Mouse (Mus musculus): Measurements from ENCODE around the gene Wfikkn1. TPM values are rescaled to one million over a fixed set of nuclear protein-coding genes. Genes with fewer than 3 reads are reported as not detected.

Wfikkn1 gene
- polyA plus RNA-seq, 1 experiment from 2014 or later = 0.56 TPM

DNA sequence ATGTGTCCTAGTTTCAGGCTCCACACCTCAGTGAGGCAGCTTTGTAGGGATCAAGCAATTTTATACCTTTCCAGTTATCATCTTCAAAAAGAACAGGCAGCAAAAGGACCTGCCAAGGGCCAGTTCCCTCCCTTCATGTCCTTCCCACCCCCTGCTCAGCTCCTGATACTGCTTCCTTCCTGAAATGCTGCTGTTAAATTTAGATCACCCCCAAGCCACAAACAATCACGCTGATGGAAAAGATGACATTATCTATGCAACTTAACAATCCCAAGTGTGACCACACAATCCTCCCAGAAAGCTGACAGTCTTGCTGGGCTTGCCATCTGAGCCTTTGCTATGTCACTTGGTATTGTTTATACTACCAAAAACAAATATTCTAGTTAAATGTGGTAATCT is 33.2 kb upstream of the Wfikkn1 start:
- no peaks in the 10 kb centered on the region for H3K9me3 ChIP-seq (replicated peaks; ENCODE audit: control insufficient read depth, low read length)
- WGBS = 56% methylated on average over 1 of the region's 1 CpGs
- H3K27me3 ChIP-seq (ENCODE audit: control insufficient read depth, insufficient read depth, low read length) = no peaks in the 10 kb centered on the region
- H3K4me2 ChIP-seq (ENCODE audit: low read depth, low read length) = no peak overlapping the region
- no peak for ATAC-seq (ENCODE audit: insufficient read depth, low FRiP score)
- peak overlapping the region; percentile 0; the same call in 1 of the 2 replicates for H3K27ac ChIP-seq (ENCODE audit: low read length)
- H3K4me3 ChIP-seq (replicated peaks; ENCODE audit: low read length) = no peak overlapping the region
- H3K4me1 ChIP-seq (ENCODE audit: control insufficient read depth, insufficient read depth, low read length) = peaks cover 22% of the 10 kb centered on the region
- no peaks in the 10 kb centered on the region for H3K36me3 ChIP-seq (ENCODE audit: control insufficient read depth, insufficient read depth, low read length)
- H3K9ac ChIP-seq (ENCODE audit: low read length) = no peak overlapping the region

DNA sequence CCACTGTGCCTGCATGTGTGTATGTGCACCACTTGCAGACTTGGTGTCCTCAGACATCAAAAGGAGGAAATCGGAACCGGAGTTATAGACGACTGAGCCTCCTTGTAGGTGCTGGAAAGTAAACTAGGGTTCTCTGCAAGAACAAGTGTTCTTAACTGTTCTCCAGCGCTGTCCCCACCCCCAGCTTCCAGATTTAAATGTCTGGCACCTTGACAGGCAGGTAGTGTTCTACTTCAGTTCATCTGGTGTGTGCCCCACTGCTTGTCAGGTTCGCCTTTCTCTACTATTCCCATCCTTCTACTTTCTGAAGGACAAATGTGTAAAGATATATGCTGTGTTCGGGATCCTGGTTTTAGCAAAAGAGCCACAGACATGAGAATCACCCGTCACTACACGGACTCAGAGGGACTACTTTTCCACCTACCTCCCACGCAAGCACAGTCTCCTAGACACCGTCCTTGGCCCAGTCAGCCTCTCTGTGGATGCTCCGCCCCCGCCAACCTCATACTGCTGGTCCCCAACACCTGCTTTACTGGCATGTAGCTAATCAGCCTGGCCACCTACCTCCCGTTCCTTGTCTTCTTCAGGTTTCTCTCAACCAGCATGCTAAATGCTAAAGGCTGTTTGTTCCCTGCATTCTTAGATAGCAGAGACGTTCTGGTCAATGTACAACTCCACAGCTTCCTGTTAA is 32.7 kb upstream of the Wfikkn1 start:
- no peak for ATAC-seq (ENCODE audit: insufficient read depth, low FRiP score)
- Histone ChIP-seq H3K4me1 (ENCODE audit: control insufficient read depth, insufficient read depth, low read length) (peaks cover 17% of the 10 kb centered on the region), H3K27me3 (ENCODE audit: control insufficient read depth, insufficient read depth, low read length) (no peaks in the 10 kb centered on the region), H3K4me3 (replicated peaks; ENCODE audit: low read length) (no peak overlapping the region), H3K36me3 (ENCODE audit: control insufficient read depth, insufficient read depth, low read length) (no peaks in the 10 kb centered on the region), H3K9me3 (replicated peaks; ENCODE audit: control insufficient read depth, low read length) (no peaks in the 10 kb centered on the region), H3K4me2 (ENCODE audit: low read depth, low read length) (no peak overlapping the region), H3K9ac (ENCODE audit: low read length) (no peak overlapping the region), H3K27ac (ENCODE audit: low read length) (peak overlapping the region; percentile 0; the same call in 1 of the 2 replicates)
- WGBS = 78% methylated on average over 14 of the region's 14 CpGs

DNA sequence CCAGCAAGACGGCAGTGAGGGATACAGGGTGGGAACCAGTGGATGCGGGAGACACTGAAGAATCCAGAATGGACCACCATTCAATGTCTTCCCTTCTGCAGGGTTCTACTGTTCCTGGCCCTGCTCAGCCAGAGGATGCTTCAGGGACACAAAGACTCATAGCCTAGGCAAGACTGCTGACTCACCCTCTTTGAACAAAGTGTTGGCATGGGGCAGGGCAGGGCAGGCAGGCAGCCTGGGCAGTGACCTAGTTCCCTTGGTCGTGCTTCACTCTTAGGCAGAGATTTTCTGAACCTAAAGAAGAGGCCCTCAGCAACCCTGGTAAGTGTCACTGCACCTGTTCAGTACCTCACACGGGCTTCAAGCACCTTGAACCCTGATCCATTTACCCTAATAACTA is 31.2 kb upstream of the Wfikkn1 start:
- H3K4me3 ChIP-seq (replicated peaks; ENCODE audit: low read length) = no peak overlapping the region
- no peak overlapping the region for H3K4me2 ChIP-seq (ENCODE audit: low read depth, low read length)
- H3K27ac ChIP-seq (ENCODE audit: low read length) = no peak overlapping the region
- no peaks in the 10 kb centered on the region for H3K27me3 ChIP-seq (ENCODE audit: control insufficient read depth, insufficient read depth, low read length)
- H3K9me3 ChIP-seq (replicated peaks; ENCODE audit: control insufficient read depth, low read length) = no peaks in the 10 kb centered on the region
- H3K4me1 ChIP-seq (ENCODE audit: control insufficient read depth, insufficient read depth, low read length) = peaks cover 7% of the 10 kb centered on the region
- H3K9ac ChIP-seq (ENCODE audit: low read length) = no peak overlapping the region
- no peaks in the 10 kb centered on the region for H3K36me3 ChIP-seq (ENCODE audit: control insufficient read depth, insufficient read depth, low read length)
- no peak for ATAC-seq (ENCODE audit: insufficient read depth, low FRiP score)
- WGBS = 84% methylated on average over 4 of the region's 4 CpGs

DNA sequence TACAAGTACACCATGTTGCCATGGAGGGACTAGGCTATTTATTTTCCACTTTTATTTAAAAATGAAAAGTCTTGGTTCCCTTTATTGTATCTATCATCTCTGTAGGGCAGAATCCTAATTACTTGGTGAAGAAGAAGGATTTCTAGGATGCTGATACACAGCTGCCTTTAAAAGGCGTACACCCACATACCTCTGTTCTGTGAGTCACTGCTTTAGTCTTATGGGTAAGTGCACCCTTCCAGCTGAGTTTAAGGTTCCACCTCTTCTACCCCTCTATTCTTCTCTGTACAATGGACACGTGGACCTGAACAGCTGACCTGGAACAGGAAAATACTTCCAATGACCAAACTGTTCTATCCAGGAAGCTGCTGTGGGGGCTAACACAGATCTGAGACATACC is 27.0 kb upstream of the Wfikkn1 start:
- H3K27ac ChIP-seq (ENCODE audit: low read length) = no peak overlapping the region
- no peak overlapping the region for H3K9ac ChIP-seq (ENCODE audit: low read length)
- no peaks in the 10 kb centered on the region for H3K4me1 ChIP-seq (ENCODE audit: control insufficient read depth, insufficient read depth, low read length)
- H3K4me2 ChIP-seq (ENCODE audit: low read depth, low read length) = no peak overlapping the region
- H3K36me3 ChIP-seq (ENCODE audit: control insufficient read depth, insufficient read depth, low read length) = no peaks in the 10 kb centered on the region
- ATAC-seq (ENCODE audit: insufficient read depth, low FRiP score) = no peak
- H3K27me3 ChIP-seq (ENCODE audit: control insufficient read depth, insufficient read depth, low read length) = no peaks in the 10 kb centered on the region
- no peak overlapping the region for H3K4me3 ChIP-seq (replicated peaks; ENCODE audit: low read length)
- no peaks in the 10 kb centered on the region for H3K9me3 ChIP-seq (replicated peaks; ENCODE audit: control insufficient read depth, low read length)
- WGBS = 87% methylated on average over 2 of the region's 2 CpGs

DNA sequence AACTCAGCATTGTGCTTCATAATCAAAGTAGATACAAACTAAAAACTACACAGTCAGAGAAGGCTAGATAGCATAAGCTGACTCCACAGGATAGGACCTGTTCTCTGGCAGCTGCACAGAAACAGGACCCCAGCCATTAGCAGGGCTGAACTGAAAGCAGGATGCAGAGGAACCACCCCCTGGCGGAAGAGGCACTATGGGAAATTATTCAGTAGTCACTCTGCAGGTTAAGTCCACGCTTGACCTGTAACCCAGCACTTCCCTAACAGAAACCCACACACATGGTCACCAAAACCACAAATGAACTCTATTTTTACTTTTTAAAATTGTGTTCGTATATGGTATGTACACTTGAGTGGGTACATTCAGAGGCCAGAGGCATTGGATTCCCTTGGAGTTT is 22.4 kb upstream of the Wfikkn1 start:
- ATAC-seq (ENCODE audit: insufficient read depth, low FRiP score) = no peak
- WGBS = 78% methylated on average over 3 of the region's 3 CpGs

DNA sequence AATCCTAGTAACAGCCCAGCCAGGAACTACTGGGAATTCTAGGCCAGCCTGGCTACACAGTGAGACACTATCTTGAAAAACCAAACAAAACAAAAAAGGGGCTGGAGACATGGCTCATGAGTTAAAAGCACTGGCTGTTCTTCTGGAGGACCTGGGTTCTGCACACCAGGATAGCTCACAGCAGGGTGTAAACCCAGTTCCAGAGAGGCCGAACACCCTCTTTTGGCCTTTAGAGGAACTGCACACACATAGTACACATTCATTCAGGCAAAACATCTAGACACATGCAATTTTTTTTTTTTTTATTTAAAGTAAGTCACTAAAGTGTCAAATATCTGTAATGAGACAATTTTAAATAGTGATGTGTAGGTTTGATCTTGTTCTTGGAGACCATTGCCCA is 19.5 kb upstream of the Wfikkn1 start:
- H3K27me3 ChIP-seq (ENCODE audit: control insufficient read depth, insufficient read depth, low read length) = no peaks in the 10 kb centered on the region
- 0 out of 2 replicates have a peak, but pooled peaks cover 8% of the 10 kb centered on the region for H3K36me3 ChIP-seq (ENCODE audit: control insufficient read depth, insufficient read depth, low read length)
- H3K27ac ChIP-seq (ENCODE audit: low read length) = no peak overlapping the region
- no peak overlapping the region for H3K4me3 ChIP-seq (replicated peaks; ENCODE audit: low read length)
- 97% methylated on average over 1 of the region's 1 CpGs for WGBS
- H3K4me2 ChIP-seq (ENCODE audit: low read depth, low read length) = no peak overlapping the region
- H3K9me3 ChIP-seq (replicated peaks; ENCODE audit: control insufficient read depth, low read length) = no peaks in the 10 kb centered on the region
- H3K9ac ChIP-seq (ENCODE audit: low read length) = no peak overlapping the region
- ATAC-seq (ENCODE audit: insufficient read depth, low FRiP score) = no peak
- no peaks in the 10 kb centered on the region for H3K4me1 ChIP-seq (ENCODE audit: control insufficient read depth, insufficient read depth, low read length)

More for the DNA sequence above, 22.4 kb upstream of the Wfikkn1 start:
- Histone ChIP-seq H3K9me3 (replicated peaks; ENCODE audit: control insufficient read depth, low read length) (no peaks in the 10 kb centered on the region), H3K27ac (ENCODE audit: low read length) (no peak overlapping the region), H3K27me3 (ENCODE audit: control insufficient read depth, insufficient read depth, low read length) (no peaks in the 10 kb centered on the region), H3K4me3 (replicated peaks; ENCODE audit: low read length) (no peak overlapping the region), H3K9ac (ENCODE audit: low read length) (no peak overlapping the region), H3K36me3 (ENCODE audit: control insufficient read depth, insufficient read depth, low read length) (0 out of 2 replicates have a peak, but pooled peaks cover 8% of the 10 kb centered on the region), H3K4me1 (ENCODE audit: control insufficient read depth, insufficient read depth, low read length) (no peaks in the 10 kb centered on the region), H3K4me2 (ENCODE audit: low read depth, low read length) (no peak overlapping the region)

DNA sequence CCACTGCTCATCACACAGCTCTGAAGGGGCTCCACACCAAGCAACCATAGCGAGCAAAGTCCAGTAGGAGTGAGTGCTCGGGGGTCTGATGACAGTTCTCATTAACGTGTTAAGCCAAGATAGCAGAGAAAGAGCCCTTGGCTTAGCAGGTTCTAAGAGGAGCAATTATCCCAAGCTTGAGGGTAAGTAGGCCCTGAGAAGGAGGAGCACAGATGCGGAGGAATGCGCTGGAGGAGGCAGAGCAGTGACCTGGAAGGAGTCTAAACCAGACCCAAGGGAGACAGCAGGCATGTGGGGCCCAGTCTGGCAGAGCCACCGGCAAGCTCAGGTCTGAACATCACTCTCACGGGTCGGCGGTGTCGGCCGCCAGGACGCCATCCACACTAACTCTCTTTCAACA is 15.2 kb upstream of the Wfikkn1 start:
- H3K27ac ChIP-seq (ENCODE audit: low read length) = no peak overlapping the region
- ATAC-seq (ENCODE audit: insufficient read depth, low FRiP score) = no peak
- H3K4me3 ChIP-seq (replicated peaks; ENCODE audit: low read length) = no peak overlapping the region
- 0 out of 2 replicates have a peak, but pooled peaks cover 7% of the 10 kb centered on the region for H3K36me3 ChIP-seq (ENCODE audit: control insufficient read depth, insufficient read depth, low read length)
- 71% methylated on average over 12 of the region's 12 CpGs for WGBS
- no peak overlapping the region for H3K4me2 ChIP-seq (ENCODE audit: low read depth, low read length)
- H3K9me3 ChIP-seq (replicated peaks; ENCODE audit: control insufficient read depth, low read length) = no peaks in the 10 kb centered on the region
- no peak overlapping the region for H3K9ac ChIP-seq (ENCODE audit: low read length)
- no peaks in the 10 kb centered on the region for H3K4me1 ChIP-seq (ENCODE audit: control insufficient read depth, insufficient read depth, low read length)
- H3K27me3 ChIP-seq (ENCODE audit: control insufficient read depth, insufficient read depth, low read length) = no peaks in the 10 kb centered on the region

DNA sequence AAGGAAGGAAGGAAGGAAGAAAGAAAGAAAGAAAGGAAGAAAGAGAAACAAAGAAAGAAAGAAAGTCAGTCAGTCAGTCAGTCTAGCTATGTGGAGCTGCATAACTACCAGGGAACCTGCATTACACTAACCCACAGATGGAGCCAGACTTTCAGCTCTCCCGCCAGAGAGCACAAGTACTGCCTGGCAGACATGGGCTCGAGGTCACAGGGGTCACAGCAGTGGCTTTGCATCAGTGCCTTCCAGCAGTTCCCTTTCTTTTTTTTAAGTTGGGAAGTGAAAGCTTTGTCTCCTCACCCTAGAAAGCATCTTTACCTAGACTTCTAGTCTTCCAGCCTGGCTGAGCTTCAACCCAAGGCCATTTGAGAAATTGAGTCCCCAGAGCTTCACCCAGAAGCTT is 14.8 kb upstream of the Wfikkn1 start:
- ATAC-seq (ENCODE audit: insufficient read depth, low FRiP score) = no peak
- Histone ChIP-seq H3K9ac (ENCODE audit: low read length) (no peak overlapping the region), H3K4me1 (ENCODE audit: control insufficient read depth, insufficient read depth, low read length) (no peaks in the 10 kb centered on the region), H3K27me3 (ENCODE audit: control insufficient read depth, insufficient read depth, low read length) (no peaks in the 10 kb centered on the region), H3K4me2 (ENCODE audit: low read depth, low read length) (no peak overlapping the region), H3K27ac (ENCODE audit: low read length) (no peak overlapping the region), H3K9me3 (replicated peaks; ENCODE audit: control insufficient read depth, low read length) (no peaks in the 10 kb centered on the region), H3K36me3 (ENCODE audit: control insufficient read depth, insufficient read depth, low read length) (0 out of 2 replicates have a peak, but pooled peaks cover 2% of the 10 kb centered on the region), H3K4me3 (replicated peaks; ENCODE audit: low read length) (no peak overlapping the region)
- WGBS = 52% methylated on average over 2 of the region's 2 CpGs

DNA sequence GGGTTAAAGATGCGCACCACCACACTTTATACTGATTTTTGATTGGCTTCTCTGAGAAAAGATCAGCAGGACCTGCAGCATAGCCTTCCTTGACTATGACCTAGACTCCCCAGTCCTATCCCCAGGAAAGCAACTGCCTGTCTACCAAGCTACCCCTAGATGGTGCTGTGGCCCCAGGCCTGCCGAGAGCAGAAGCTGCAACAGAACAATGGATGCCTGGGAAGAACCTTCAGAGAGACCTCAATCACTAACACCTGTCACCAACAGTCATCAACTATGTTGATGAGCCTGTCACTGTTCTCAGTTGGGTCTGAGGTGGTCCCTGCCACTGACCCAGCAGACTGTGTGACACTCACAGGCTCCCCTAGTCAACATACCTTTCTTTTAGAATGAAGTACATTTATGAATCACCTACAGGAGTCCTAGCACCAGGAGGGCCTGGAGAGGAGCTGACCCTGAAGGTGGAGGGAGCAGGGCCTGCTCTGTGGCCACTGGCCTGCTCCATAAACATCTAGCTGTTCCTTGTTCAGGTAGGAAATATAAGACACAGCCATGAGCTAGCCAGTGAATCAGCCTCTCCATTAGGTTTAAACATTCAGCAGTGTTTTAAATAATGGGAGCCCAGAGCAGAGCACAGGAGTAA is 13.4 kb upstream of the Wfikkn1 start:
- Histone ChIP-seq H3K4me3 (replicated peaks; ENCODE audit: low read length) (no peak overlapping the region), H3K27me3 (ENCODE audit: control insufficient read depth, insufficient read depth, low read length) (no peaks in the 10 kb centered on the region), H3K4me2 (ENCODE audit: low read depth, low read length) (no peak overlapping the region), H3K4me1 (ENCODE audit: control insufficient read depth, insufficient read depth, low read length) (no peaks in the 10 kb centered on the region), H3K9ac (ENCODE audit: low read length) (no peak overlapping the region), H3K27ac (ENCODE audit: low read length) (no peak overlapping the region), H3K9me3 (replicated peaks; ENCODE audit: control insufficient read depth, low read length) (no peaks in the 10 kb centered on the region), H3K36me3 (ENCODE audit: control insufficient read depth, insufficient read depth, low read length) (no peaks in the 10 kb centered on the region)
- whole genome bisulfite sequencing = 34% methylated on average over 2 of the region's 2 CpGs
- peak; percentile 68 for ATAC-seq (ENCODE audit: insufficient read depth, low FRiP score)

Data from stomach, embryonic 16.5 days (tissue).